Mouse (Mus musculus) hindbrain, embryonic 14.5 days (tissue): ENCODE results near the gene Gcn1l1. TPM values are rescaled to one million over a fixed set of nuclear protein-coding genes. Genes with fewer than 3 reads are reported as not detected.

Experiments used
- ATAC-seq: fragments of 200-750 bp; cut with Nextera tagmentation; 2 replicates; pipeline ENCODE4 v1.8.0; 2017; ENCODE audit warnings: moderate number of reproducible peaks, mild to moderate bottlenecking, moderate TSS enrichment, moderate library complexity; ENCODE audit not compliant: low FRiP score
- DNase-seq: peaks from one replicate; pipeline ENCODE4 v3.0.0-alpha.2; 2015; ENCODE audit warnings: low spot score
- H3K27ac ChIP-seq: fragments of 300-500 bp; sonication (generic); 2 replicates; pipeline ENCODE4 v1.5.1; 2014; ENCODE audit warnings: mild to moderate bottlenecking, moderate library complexity
- H3K27me3 ChIP-seq: fragments of 300-500 bp; sonication (generic); 2 replicates; pipeline ENCODE4 v1.6.1; 2014; ENCODE audit warnings: mild to moderate bottlenecking, low read length, mixed read lengths; ENCODE audit not compliant: control insufficient read depth, insufficient read depth
- H3K36me3 ChIP-seq: fragments of 300-500 bp; sonication (generic); replicated peaks from 2 replicates; pipeline ENCODE4 v1.6.1; 2014; ENCODE audit not compliant: control insufficient read depth, insufficient read depth
- H3K4me1 ChIP-seq: fragments of 300-500 bp; sonication (generic); replicated peaks from 2 replicates; pipeline ENCODE4 v1.6.1; 2014; ENCODE audit warnings: antibody characterized with exemption, low read length, mixed read lengths; ENCODE audit not compliant: control insufficient read depth, insufficient read depth
- H3K4me2 ChIP-seq: fragments of 300-500 bp; sonication (generic); replicated peaks from 2 replicates; pipeline ENCODE4 v1.6.1; 2014; ENCODE audit warnings: mild to moderate bottlenecking, moderate library complexity
- H3K4me3 ChIP-seq: fragments of 300-500 bp; sonication (generic); replicated peaks from 2 replicates; pipeline ENCODE4 v1.5.1; 2014; ENCODE audit warnings: mild to moderate bottlenecking, low read length
- H3K9ac ChIP-seq: fragments of 300-500 bp; sonication (generic); 2 replicates; pipeline ENCODE4 v1.6.1; 2014
- H3K9me3 ChIP-seq: fragments of 300-500 bp; sonication (generic); 2 replicates; pipeline ENCODE4 v1.6.1; 2016; ENCODE audit warnings: low read length; ENCODE audit not compliant: control insufficient read depth
- WGBS: fragments of 180-500 bp; shearing (Covaris S2); extraction: QIAGEN DNeasy Blood & Tissue Kit; methylation state at CpG from one replicate; pipeline ENCODE4 v1.1.7; 2014; 5-methylcytosine and 5-hydroxymethylcytosine counted together
- polyA plus RNA-seq: library from polyadenylated mRNA; unstranded; fragments of >200 nt; fragmentation: Nextera tagmentation; extraction: Ambion mirVana; gene quantifications from 2 replicates; pipeline ENCODE4 v1.2.1, GENCODE M21; 2014

Gcn1l1 gene
- polyA plus RNA-seq, 1 experiment from 2014 or later: 45.2 TPM

GRCm38 (mm10) chr5:115543509-115544253 is 21.4 kb upstream of the Gcn1l1 start:
- H3K4me2 ChIP-seq: no peak overlapping the region; the same call in 1 of the 2 replicates
- peak; percentile 76; the same call in 1 of the 2 replicates for ATAC-seq
- peaks cover 26% of the 10 kb centered on the region for H3K36me3 ChIP-seq
- H3K9ac ChIP-seq: no peak overlapping the region
- H3K4me1 ChIP-seq: peaks cover 25% of the 10 kb centered on the region
- H3K27ac ChIP-seq: peak overlapping the region; percentile 36; the same call in 1 of the 2 replicates
- H3K4me3 ChIP-seq: no peak overlapping the region
- no peaks in the 10 kb centered on the region for H3K9me3 ChIP-seq
- peak; percentile 64 for DNase-seq
- no peaks in the 10 kb centered on the region for H3K27me3 ChIP-seq
- 57% methylated on average over 17 of the region's 17 CpGs for WGBS

- H3K36me3 ChIP-seq: peaks cover 35% of the 10 kb centered on the region
Observed at GRCm38 (mm10) chr5:115544655-115545185, 20.3 kb upstream of the Gcn1l1 start.

GRCm38 (mm10) chr5:115545636-115546035 is 19.4 kb upstream of the Gcn1l1 start:
- no peaks in the 10 kb centered on the region for H3K9me3 ChIP-seq
- peaks cover 25% of the 10 kb centered on the region for H3K4me1 ChIP-seq
- WGBS: 78% methylated on average over 14 of the region's 14 CpGs
- no peak overlapping the region for H3K4me3 ChIP-seq
- no peak for ATAC-seq
- H3K27ac ChIP-seq: no peak overlapping the region
- no peak overlapping the region for H3K9ac ChIP-seq
- no peaks in the 10 kb centered on the region for H3K27me3 ChIP-seq
- peaks cover 35% of the 10 kb centered on the region for H3K36me3 ChIP-seq
- DNase-seq: no peak
- H3K4me2 ChIP-seq: no peak overlapping the region

More at GRCm38 (mm10) chr5:115544655-115545185, 20.3 kb upstream of the Gcn1l1 start:
- Histone ChIP-seq H3K9ac (0 out of 2 replicates have a peak overlapping the region, but pooled peaks have one; percentile 9), H3K9me3 (no peaks in the 10 kb centered on the region), H3K4me1 (peaks cover 25% of the 10 kb centered on the region), H3K27me3 (no peaks in the 10 kb centered on the region), H3K27ac (no peak overlapping the region), H3K4me2 (no peak overlapping the region), H3K4me3 (no peak overlapping the region)
- WGBS: 41% methylated on average over 18 of the region's 18 CpGs
- peak; percentile 31; the same call in 1 of the 2 replicates for ATAC-seq
- DNase-seq: no peak

GRCm38 (mm10) chr5:115546536-115546935 is 18.5 kb upstream of the Gcn1l1 start:
- no peak overlapping the region for H3K4me2 ChIP-seq
- H3K27ac ChIP-seq: no peak overlapping the region
- 61% methylated on average over 11 of the region's 11 CpGs for WGBS
- peaks cover 25% of the 10 kb centered on the region for H3K4me1 ChIP-seq
- no peak overlapping the region for H3K4me3 ChIP-seq
- H3K9ac ChIP-seq: 0 out of 2 replicates have a peak overlapping the region, but pooled peaks have one; percentile 16
- no peaks in the 10 kb centered on the region for H3K9me3 ChIP-seq
- peaks cover 37% of the 10 kb centered on the region for H3K36me3 ChIP-seq
- no peak for ATAC-seq
- DNase-seq: no peak
- no peaks in the 10 kb centered on the region for H3K27me3 ChIP-seq

- Histone ChIP-seq H3K27ac (no peak overlapping the region), H3K4me3 (no peak overlapping the region), H3K4me2 (no peak overlapping the region), H3K36me3 (peaks cover 41% of the 10 kb centered on the region), H3K4me1 (peaks cover 25% of the 10 kb centered on the region), H3K9ac (0 out of 2 replicates have a peak overlapping the region, but pooled peaks have one; percentile 16), H3K9me3 (no peaks in the 10 kb centered on the region), H3K27me3 (no peaks in the 10 kb centered on the region)
- ATAC-seq (no peak), DNase-seq (no peak)
- WGBS: 49% methylated on average over 6 of the region's 6 CpGs
Observed at GRCm38 (mm10) chr5:115547014-115547413, 18.0 kb upstream of the Gcn1l1 start.

- Histone ChIP-seq H3K9ac (0 out of 2 replicates have a peak overlapping the region, but pooled peaks have one; percentile 16), H3K36me3 (peaks cover 43% of the 10 kb centered on the region), H3K9me3 (no peaks in the 10 kb centered on the region), H3K27ac (peak overlapping the region; percentile 36; the same call in 1 of the 2 replicates), H3K27me3 (no peaks in the 10 kb centered on the region), H3K4me1 (peaks cover 25% of the 10 kb centered on the region), H3K4me2 (no peak overlapping the region), H3K4me3 (no peak overlapping the region)
- DNase-seq (no peak), ATAC-seq (no peak)
- WGBS: 86% methylated on average over 7 of the region's 7 CpGs
Observed at GRCm38 (mm10) chr5:115547421-115547820, 17.6 kb upstream of the Gcn1l1 start.

GRCm38 (mm10) chr5:115548501-115549285 is 16.4 kb upstream of the Gcn1l1 start:
- Histone ChIP-seq H3K27ac (no peak overlapping the region), H3K9ac (no peak overlapping the region), H3K4me2 (no peak overlapping the region), H3K4me1 (peaks cover 13% of the 10 kb centered on the region), H3K27me3 (no peaks in the 10 kb centered on the region), H3K4me3 (no peak overlapping the region), H3K9me3 (no peaks in the 10 kb centered on the region), H3K36me3 (peaks cover 53% of the 10 kb centered on the region)
- WGBS: 94% methylated on average over 18 of the region's 18 CpGs
- DNase-seq: no peak
- ATAC-seq: no peak

GRCm38 (mm10) chr5:115550482-115551005 is 14.5 kb upstream of the Gcn1l1 start:
- Histone ChIP-seq H3K4me2 (no peak overlapping the region), H3K9ac (no peak overlapping the region), H3K27me3 (no peaks in the 10 kb centered on the region), H3K9me3 (no peaks in the 10 kb centered on the region), H3K36me3 (peaks cover 55% of the 10 kb centered on the region), H3K4me1 (no peaks in the 10 kb centered on the region), H3K4me3 (no peak overlapping the region), H3K27ac (no peak overlapping the region)
- ATAC-seq (no peak), DNase-seq (no peak)
- WGBS: 91% methylated on average over 11 of the region's 11 CpGs

GRCm38 (mm10) chr5:115551386-115551785 is 13.7 kb upstream of the Gcn1l1 start:
- DNase-seq (no peak), ATAC-seq (no peak)
- H3K27me3 ChIP-seq: no peaks in the 10 kb centered on the region
- H3K9me3 ChIP-seq: no peaks in the 10 kb centered on the region
- H3K36me3 ChIP-seq: peaks cover 55% of the 10 kb centered on the region
- H3K4me1 ChIP-seq: no peaks in the 10 kb centered on the region
- WGBS: 75% methylated on average over 12 of the region's 12 CpGs
- no peak overlapping the region for H3K4me3 ChIP-seq
- no peak overlapping the region for H3K4me2 ChIP-seq
- no peak overlapping the region for H3K27ac ChIP-seq
- H3K9ac ChIP-seq: no peak overlapping the region
